Mouse (Mus musculus): ENCODE data around the gene Cacna2d4. TPM values are rescaled to one million over a fixed set of nuclear protein-coding genes. Genes with fewer than 3 reads are reported as not detected.

Gene Cacna2d4
- polyA plus RNA-seq, 1 experiment, result 4.5 TPM

DNA sequence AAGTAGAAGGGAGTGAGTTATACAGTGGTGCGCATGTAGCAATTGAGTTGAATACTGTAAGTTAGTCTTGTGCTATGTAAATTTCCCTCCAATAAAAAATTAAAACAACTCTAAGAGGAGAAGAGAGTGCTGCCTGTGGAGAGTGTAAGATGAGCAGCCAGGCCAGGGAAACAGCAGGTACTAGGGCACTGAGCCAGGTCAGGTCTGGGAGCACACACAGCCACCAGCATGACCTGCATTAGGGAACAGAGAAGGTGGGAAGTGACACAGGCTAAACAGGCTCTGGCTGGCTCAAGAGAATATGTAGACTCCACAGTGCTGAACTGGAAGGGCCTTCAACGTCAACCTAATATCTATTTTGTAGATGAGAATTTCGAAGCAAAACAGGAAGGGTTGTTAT lies 65.0 kb downstream of the Cacna2d4 start:
- TF ChIP-seq POLR2A (IDR thresholded peaks at IDR 0.05; ENCODE audit: low read depth, low read length) (no peak), CTCF (IDR thresholded peaks at IDR 0.05; ENCODE audit: extremely low read depth, insufficient read depth, insufficient read length, insufficient replicate concordance) (no peak)

GRCm38 (mm10) chr6:119303331-119303730 lies 67.0 kb downstream of the Cacna2d4 start:
- Histone ChIP-seq H3K27me3 (ENCODE audit: control insufficient read depth, insufficient read depth, low read length) (no peaks in the 10 kb centered on the region), H3K36me3 (ENCODE audit: control insufficient read depth, insufficient read depth, low read length) (no peaks in the 10 kb centered on the region), H3K27ac (ENCODE audit: insufficient read depth, low read length) (no peak overlapping the region), H3K4me3 (ENCODE audit: extremely low read depth, insufficient read depth, insufficient read length) (no peak overlapping the region), H3K4me1 (ENCODE audit: control insufficient read depth, insufficient read depth, insufficient read length) (no peaks in the 10 kb centered on the region)
- TF ChIP-seq POLR2A (IDR thresholded peaks at IDR 0.05; ENCODE audit: low read depth, low read length) (no peak), CTCF (IDR thresholded peaks at IDR 0.05; ENCODE audit: extremely low read depth, insufficient read depth, insufficient read length, insufficient replicate concordance) (no peak)
- DNase-seq (ENCODE audit: low read depth in 1 of 2, low spot score in 2 of 2), result no peak
- 76% methylated on average over 6 of the region's 6 CpGs for WGBS

More for the DNA sequence above, 65.0 kb downstream of the Cacna2d4 start:
- WGBS, result 82% methylated on average over 3 of the region's 3 CpGs
- Histone ChIP-seq H3K27me3 (ENCODE audit: control insufficient read depth, insufficient read depth, low read length) (no peaks in the 10 kb centered on the region), H3K36me3 (ENCODE audit: control insufficient read depth, insufficient read depth, low read length) (no peaks in the 10 kb centered on the region), H3K4me1 (ENCODE audit: control insufficient read depth, insufficient read depth, insufficient read length) (no peaks in the 10 kb centered on the region), H3K4me3 (ENCODE audit: extremely low read depth, insufficient read depth, insufficient read length) (no peak overlapping the region), H3K27ac (ENCODE audit: insufficient read depth, low read length) (no peak overlapping the region)
- DNase-seq (ENCODE audit: low read depth in 1 of 2, low spot score in 2 of 2), result no peak

DNA sequence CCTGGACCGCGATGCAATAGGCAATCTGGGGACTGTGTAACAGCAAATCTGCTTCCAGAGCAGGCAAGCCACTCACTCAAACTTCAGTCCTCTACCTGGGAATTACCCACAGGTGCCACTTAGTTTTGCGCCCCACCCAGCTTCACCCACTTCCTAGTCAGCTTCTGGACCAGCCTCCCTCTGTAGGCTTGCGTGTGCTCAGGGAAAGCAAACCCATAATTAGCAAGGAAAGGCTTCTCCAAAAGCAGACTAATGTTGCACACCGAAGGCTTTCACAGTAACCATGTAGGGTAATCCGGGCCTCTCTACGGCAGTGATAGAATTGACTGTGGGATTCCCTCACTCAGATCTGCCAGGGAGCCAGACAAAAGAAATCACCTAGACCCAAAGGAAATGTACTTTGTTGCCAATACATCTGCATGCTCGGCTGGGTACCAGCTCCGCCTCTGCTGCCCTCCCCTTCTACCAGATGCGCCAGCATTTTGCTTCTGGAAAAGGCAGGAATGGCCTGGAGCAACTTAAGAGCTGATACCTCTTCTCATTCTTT lies 71.6 kb downstream of the Cacna2d4 start:
- no peaks in the 10 kb centered on the region for H3K27me3 ChIP-seq (ENCODE audit: control insufficient read depth, insufficient read depth, low read length)
- H3K4me1 ChIP-seq (ENCODE audit: control insufficient read depth, insufficient read depth, insufficient read length), result no peaks in the 10 kb centered on the region
- WGBS, result 79% methylated on average over 10 of the region's 10 CpGs
- TF ChIP-seq POLR2A (IDR thresholded peaks at IDR 0.05; ENCODE audit: low read depth, low read length) (no peak), CTCF (IDR thresholded peaks at IDR 0.05; ENCODE audit: extremely low read depth, insufficient read depth, insufficient read length, insufficient replicate concordance) (no peak)
- no peaks in the 10 kb centered on the region for H3K36me3 ChIP-seq (ENCODE audit: control insufficient read depth, insufficient read depth, low read length)
- no peak overlapping the region for H3K27ac ChIP-seq (ENCODE audit: insufficient read depth, low read length)
- no peak for DNase-seq (ENCODE audit: low read depth in 1 of 2, low spot score in 2 of 2)
- H3K4me3 ChIP-seq (ENCODE audit: extremely low read depth, insufficient read depth, insufficient read length), result no peak overlapping the region

GRCm38 (mm10) chr6:119310176-119310575 lies 73.8 kb downstream of the Cacna2d4 start:
- Histone ChIP-seq H3K27me3 (ENCODE audit: control insufficient read depth, insufficient read depth, low read length) (no peaks in the 10 kb centered on the region), H3K27ac (ENCODE audit: insufficient read depth, low read length) (no peak overlapping the region), H3K4me3 (ENCODE audit: extremely low read depth, insufficient read depth, insufficient read length) (no peak overlapping the region), H3K36me3 (ENCODE audit: control insufficient read depth, insufficient read depth, low read length) (no peaks in the 10 kb centered on the region), H3K4me1 (ENCODE audit: control insufficient read depth, insufficient read depth, insufficient read length) (no peaks in the 10 kb centered on the region)
- TF ChIP-seq POLR2A (IDR thresholded peaks at IDR 0.05; ENCODE audit: low read depth, low read length) (no peak), CTCF (IDR thresholded peaks at IDR 0.05; ENCODE audit: extremely low read depth, insufficient read depth, insufficient read length, insufficient replicate concordance) (no peak)
- no peak for DNase-seq (ENCODE audit: low read depth in 1 of 2, low spot score in 2 of 2)
- WGBS, result 74% methylated on average over 9 of the region's 9 CpGs

DNA sequence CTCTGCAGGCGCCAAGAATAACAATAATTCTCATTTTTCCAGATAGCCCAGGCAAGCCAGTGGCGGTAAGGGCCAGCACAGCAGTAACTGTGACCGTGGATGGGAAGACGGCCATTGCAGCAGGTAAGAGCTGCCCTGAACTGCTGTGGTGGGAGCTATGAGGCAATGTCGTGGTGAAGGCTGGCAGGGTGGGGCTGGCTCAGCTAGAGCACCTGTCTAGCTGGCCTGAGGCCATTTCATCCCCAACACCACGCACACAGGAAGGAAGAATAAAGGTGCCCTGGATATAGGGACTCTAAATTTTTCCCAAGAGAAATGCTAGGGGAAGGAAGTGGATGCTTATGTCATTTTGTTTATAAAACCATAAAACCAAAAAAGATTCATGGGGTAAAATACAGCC lies 76.1 kb downstream of the Cacna2d4 start:
- WGBS, result 74% methylated on average over 6 of the region's 6 CpGs
- no peak overlapping the region for H3K4me3 ChIP-seq (ENCODE audit: extremely low read depth, insufficient read depth, insufficient read length)
- H3K27ac ChIP-seq (ENCODE audit: insufficient read depth, low read length), result no peak overlapping the region
- DNase-seq (ENCODE audit: low read depth in 1 of 2, low spot score in 2 of 2), result no peak
- H3K27me3 ChIP-seq (ENCODE audit: control insufficient read depth, insufficient read depth, low read length), result no peaks in the 10 kb centered on the region
- TF ChIP-seq CTCF (IDR thresholded peaks at IDR 0.05; ENCODE audit: extremely low read depth, insufficient read depth, insufficient read length, insufficient replicate concordance) (no peak), POLR2A (IDR thresholded peaks at IDR 0.05; ENCODE audit: low read depth, low read length) (no peak)
- H3K4me1 ChIP-seq (ENCODE audit: control insufficient read depth, insufficient read depth, insufficient read length), result no peaks in the 10 kb centered on the region
- H3K36me3 ChIP-seq (ENCODE audit: control insufficient read depth, insufficient read depth, low read length), result no peaks in the 10 kb centered on the region

- Histone ChIP-seq H3K27ac (ENCODE audit: insufficient read depth, low read length) (no peak overlapping the region), H3K4me3 (ENCODE audit: extremely low read depth, insufficient read depth, insufficient read length) (no peak overlapping the region), H3K4me1 (ENCODE audit: control insufficient read depth, insufficient read depth, insufficient read length) (no peaks in the 10 kb centered on the region), H3K27me3 (ENCODE audit: control insufficient read depth, insufficient read depth, low read length) (no peaks in the 10 kb centered on the region), H3K36me3 (ENCODE audit: control insufficient read depth, insufficient read depth, low read length) (no peaks in the 10 kb centered on the region)
- WGBS, result 83% methylated on average over 3 of the region's 3 CpGs
- TF ChIP-seq POLR2A (IDR thresholded peaks at IDR 0.05; ENCODE audit: low read depth, low read length) (no peak), CTCF (IDR thresholded peaks at IDR 0.05; ENCODE audit: extremely low read depth, insufficient read depth, insufficient read length, insufficient replicate concordance) (no peak)
- DNase-seq (ENCODE audit: low read depth in 1 of 2, low spot score in 2 of 2), result no peak
Observed at GRCm38 (mm10) chr6:119313096-119313495, 76.8 kb downstream of the Cacna2d4 start.

- WGBS, result 79% methylated on average over 14 of the region's 14 CpGs
- TF ChIP-seq POLR2A (IDR thresholded peaks at IDR 0.05; ENCODE audit: low read depth, low read length) (no peak), CTCF (IDR thresholded peaks at IDR 0.05; ENCODE audit: extremely low read depth, insufficient read depth, insufficient read length, insufficient replicate concordance) (no peak)
- no peak overlapping the region for H3K27ac ChIP-seq (ENCODE audit: insufficient read depth, low read length)
- no peaks in the 10 kb centered on the region for H3K36me3 ChIP-seq (ENCODE audit: control insufficient read depth, insufficient read depth, low read length)
- no peaks in the 10 kb centered on the region for H3K27me3 ChIP-seq (ENCODE audit: control insufficient read depth, insufficient read depth, low read length)
- no peaks in the 10 kb centered on the region for H3K4me1 ChIP-seq (ENCODE audit: control insufficient read depth, insufficient read depth, insufficient read length)
- no peak overlapping the region for H3K4me3 ChIP-seq (ENCODE audit: extremely low read depth, insufficient read depth, insufficient read length)
- DNase-seq (ENCODE audit: low read depth in 1 of 2, low spot score in 2 of 2), result no peak
Observed at GRCm38 (mm10) chr6:119313588-119314375, 77.5 kb downstream of the Cacna2d4 start.

Measured in spleen, adult 2 months (tissue).